Mouse (Mus musculus): ENCODE results near the gene Nfatc4.

The Nfatc4 gene

GRCm38 (mm10) chr14:55822435-55822990, 431 bp upstream of the Nfatc4 start:
- DNase-seq (ENCODE audit: low read depth, low spot score), result peak; percentile 81

DNA sequence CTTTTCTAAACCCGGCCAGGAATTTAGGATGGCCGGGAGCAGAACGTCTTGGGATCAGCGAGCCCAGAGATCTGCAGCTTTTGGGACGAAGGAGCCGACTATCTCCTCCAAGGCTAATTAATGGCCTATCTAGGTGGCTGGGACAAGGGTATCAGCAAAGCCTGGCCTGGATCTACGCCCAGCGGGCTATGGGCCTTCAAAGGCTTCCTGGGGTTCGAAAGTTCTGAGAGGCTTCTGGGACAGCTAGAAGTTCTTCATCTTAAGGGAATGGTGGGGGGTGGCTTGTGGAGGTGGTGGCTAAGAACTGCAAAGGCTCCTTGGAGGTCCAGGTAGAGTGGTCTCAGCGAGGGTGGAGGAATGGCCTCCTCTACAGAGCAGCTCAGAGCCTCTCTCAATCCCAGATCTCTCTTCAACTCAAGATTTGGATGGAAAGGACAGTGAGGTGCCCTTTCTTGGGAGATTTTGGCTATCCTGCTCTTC, 1.1 kb downstream of the Nfatc4 start:
- DNase-seq (ENCODE audit: low read depth, low spot score), result no peak

- no peak for DNase-seq (ENCODE audit: low read depth, low spot score)
Observed at GRCm38 (mm10) chr14:55824481-55825215, 1.7 kb downstream of the Nfatc4 start.

GRCm38 (mm10) chr14:55825216-55826051, 2.5 kb downstream of the Nfatc4 start:
- no peak for DNase-seq (ENCODE audit: low read depth, low spot score)

DNA sequence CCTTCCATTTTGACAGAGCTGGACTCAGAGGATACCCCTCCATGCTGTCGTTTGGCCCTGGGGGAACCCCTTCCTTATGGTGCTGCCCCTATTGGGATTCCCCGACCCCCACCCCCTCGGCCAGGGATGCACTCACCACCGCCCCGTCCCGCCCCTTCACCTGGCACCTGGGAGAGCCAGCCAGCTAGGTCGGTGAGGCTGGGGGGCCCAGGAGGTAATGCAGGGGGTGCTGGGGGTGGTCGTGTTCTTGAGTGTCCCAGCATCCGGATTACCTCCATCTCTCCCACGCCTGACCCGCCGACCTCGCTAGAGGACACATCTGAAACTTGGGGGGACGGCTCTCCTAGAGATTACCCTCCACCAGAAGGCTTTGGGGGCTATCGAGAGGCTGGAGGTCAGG, 3.2 kb downstream of the Nfatc4 start:
- no peak for DNase-seq (ENCODE audit: low read depth, low spot score)

GRCm38 (mm10) chr14:55826551-55827340, 3.8 kb downstream of the Nfatc4 start:
- no peak for DNase-seq (ENCODE audit: low read depth, low spot score)

GRCm38 (mm10) chr14:55828716-55829263, 5.8 kb downstream of the Nfatc4 start:
- no peak for DNase-seq (ENCODE audit: low read depth, low spot score)

- no peak for DNase-seq (ENCODE audit: low read depth, low spot score)
Observed at GRCm38 (mm10) chr14:55829854-55830253, 6.9 kb downstream of the Nfatc4 start.

- no peak for DNase-seq (ENCODE audit: low read depth, low spot score)
Observed at GRCm38 (mm10) chr14:55830331-55830730, 7.4 kb downstream of the Nfatc4 start.

DNA sequence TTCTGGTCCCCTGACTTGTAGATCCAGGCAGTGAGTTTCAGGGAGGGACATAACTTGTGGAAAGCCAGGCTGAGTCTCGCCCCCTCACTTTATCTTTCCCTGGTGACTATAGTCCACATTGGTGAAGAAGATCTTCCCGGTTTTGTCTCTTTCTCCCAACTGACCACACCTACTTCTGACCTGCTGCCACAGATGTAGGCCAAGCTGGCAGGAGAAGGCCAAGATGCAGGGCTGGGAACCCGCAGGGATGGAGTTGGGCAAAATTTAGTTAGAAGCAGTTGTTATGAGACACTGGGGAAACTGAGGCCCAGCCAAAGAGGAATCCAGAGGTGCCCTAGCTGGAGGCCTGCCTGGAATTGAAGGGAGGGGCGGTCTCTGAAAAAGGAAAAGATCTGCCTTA, 10.2 kb downstream of the Nfatc4 start:
- no peak for DNase-seq (ENCODE audit: low read depth, low spot score)

DNA sequence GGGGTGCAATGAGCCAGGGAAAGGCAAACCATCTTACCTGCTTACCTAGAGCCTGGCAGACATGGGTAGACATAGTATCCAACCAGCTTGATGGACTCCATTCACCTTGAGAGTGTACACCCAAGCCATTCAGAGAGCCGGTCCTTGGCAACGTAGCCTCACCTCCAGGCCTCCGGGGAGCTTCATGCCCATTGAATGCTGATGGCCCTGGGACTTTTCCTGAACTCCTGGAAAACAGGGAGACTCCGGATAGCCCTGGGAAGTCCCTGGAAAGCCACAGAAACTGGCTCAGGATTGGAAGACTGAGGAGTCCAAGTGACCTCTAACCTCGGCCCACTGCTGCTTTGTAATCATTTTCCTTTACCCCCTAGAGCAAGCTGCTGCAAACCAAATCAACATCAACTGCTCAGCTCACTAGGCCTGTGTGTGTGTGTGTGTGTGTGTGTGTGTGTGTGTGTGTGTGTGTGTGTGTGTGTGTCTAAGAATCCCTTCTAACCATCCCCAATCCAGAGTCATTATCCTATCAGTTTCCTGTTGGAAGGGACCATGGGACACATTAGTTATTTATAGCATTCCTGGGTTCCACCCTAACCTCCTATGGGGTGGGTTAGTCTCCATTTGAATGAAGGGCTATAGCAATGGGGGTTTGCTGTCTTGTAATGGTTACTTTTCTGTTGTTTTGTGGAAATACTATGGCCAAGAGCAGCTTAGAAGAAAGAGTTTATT, 12.0 kb downstream of the Nfatc4 start:
- DNase-seq (ENCODE audit: low read depth, low spot score), result no peak

GRCm38 (mm10) chr14:55838312-55838711, 15.4 kb downstream of the Nfatc4 start:
- no peak for DNase-seq (ENCODE audit: low read depth, low spot score)

GRCm38 (mm10) chr14:55838740-55839139, 15.8 kb downstream of the Nfatc4 start:
- DNase-seq (ENCODE audit: low read depth, low spot score), result no peak

DNA sequence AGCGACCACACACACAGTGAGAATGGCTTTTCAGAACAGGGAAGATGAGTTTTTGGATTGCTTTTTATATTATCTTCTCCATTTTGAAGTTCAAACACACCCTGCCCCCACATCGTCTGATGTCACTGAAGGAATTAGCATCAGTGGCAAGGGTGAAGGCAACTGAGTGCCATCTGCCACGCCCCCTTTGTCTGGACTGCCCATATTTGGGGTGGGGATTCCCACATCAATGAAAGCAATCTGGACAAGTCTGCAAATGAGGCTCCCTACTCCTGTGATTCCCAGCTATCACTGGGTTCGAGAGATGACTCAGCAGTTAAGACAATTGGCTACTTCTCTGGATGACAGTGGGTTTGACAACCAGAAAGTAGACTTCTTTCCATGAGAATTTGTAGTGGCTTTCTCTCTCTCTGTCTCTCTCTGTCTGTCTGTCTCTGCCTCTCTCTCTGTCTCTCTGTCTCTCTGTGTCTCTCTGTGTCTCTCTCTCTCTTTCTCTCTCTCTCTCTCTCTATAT, 18.0 kb downstream of the Nfatc4 start:
- DNase-seq (ENCODE audit: low read depth, low spot score), result no peak

- DNase-seq (ENCODE audit: low read depth, low spot score), result no peak
Observed at GRCm38 (mm10) chr14:55842794-55843193, 19.9 kb downstream of the Nfatc4 start.

DNA sequence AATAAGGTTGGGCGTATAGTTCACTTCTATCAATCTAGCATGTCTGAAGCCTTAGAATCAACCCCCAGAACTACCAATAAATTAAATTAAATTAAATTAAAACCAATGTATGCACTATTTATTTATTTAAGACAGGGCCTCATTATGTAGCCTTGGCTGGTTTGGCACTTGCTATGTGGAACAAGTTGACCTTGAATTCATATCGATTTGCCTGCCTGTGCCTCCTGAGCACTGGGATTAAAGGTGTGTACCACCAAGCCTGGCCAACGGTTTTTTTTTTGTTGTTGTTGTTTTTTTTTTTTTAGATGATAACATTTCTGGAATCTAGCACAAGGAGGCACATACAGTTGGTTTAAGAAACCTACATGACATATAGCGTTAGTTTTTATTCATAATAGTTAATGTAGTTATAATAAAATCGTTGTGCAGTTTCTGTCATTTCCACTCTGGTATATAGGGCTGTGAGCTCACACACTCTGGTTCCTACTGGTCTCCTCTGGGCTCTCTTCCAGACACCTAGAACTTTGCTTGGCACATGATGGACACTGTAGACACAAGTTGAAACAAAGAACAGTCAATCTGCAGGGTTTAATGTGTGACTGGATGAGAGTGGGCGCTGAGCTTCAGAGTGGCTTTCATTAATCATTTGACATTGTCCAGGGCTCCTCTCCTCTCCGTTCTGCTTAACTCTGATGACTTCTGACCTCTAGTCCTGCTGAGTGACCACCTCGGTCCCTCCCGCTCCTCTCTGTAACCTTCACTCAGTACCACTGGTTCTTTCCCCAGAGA, 22.8 kb downstream of the Nfatc4 start:
- no peak for DNase-seq (ENCODE audit: low read depth, low spot score)

DNA sequence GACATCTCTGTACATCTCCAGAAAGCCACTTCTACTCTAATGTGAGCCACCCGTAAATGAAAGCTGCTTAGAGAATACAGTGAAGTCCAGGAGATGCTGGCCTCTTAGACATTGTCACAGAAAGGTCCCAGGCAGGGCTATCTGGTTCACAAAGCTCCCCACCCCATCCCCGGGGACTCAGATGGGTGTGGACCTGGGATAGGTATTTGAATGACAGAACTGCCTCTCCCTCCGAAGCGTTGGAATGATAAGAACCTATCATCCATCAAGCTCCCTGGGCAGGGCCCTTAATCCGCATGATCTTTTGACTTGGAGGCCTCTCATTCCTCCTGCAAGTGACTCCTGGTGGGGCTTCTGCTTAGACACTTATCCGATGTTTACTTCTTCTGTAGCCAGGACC, 27.9 kb downstream of the Nfatc4 start:
- no peak for DNase-seq (ENCODE audit: low read depth, low spot score)

DNA sequence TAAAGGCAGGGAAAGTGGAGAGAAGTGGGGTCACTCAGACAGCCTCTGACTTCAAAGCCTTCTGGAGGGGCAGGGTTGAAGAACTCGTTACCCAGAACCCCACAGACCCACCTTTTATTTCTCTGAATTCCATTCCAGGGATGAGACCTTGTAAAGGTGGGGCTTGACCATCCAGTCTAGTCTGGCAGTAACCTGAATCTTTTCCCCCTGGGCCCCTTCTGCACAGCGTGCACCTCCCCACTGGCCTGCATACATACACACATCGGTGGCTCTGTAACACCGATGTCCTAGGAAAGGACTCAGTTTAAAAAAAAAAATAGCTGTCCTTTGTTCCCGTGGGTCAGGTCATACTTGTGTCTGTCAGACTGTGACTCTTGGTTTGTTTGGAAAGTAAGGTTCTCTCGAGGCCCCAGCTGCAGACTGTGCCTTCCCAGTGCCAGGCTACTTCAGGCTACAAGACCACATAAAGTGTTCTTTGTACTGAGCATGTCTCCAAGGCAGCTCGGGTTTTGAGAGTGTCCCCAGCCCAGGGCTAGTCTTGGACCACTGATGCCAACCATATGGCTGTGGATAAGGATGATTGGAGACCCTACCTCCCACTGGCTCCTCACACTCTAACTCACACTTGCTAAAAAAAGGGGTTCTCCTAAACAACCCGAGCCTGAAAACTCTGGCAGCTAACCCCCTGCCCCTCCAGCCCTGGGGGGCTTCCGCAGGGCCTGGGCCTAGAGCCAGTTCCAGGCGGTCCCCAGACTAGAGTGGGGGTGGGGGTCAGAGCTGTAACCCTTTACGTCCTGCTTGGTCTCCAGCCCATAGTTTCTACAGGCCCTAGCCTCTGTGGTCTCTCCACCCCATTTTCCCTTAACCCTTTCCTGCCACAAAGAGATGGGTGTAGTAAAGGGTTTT, 30.0 kb downstream of the Nfatc4 start:
- no peak for DNase-seq (ENCODE audit: low read depth, low spot score)
